Mouse (Mus musculus) ES-Bruce4 (cell line): ENCODE results near the gene Psmb10. TPM values are rescaled to one million over a fixed set of nuclear protein-coding genes. Genes with fewer than 3 reads are reported as not detected.

Experiments
- H3K27ac ChIP-seq: 2 replicates; pipeline ENCODE4 v1.5.1; 2012; ENCODE audit warnings: low read length, inconsistent platforms; ENCODE audit not compliant: insufficient read depth
- H3K27me3 ChIP-seq: 2 replicates; pipeline ENCODE4 v1.6.1; 2012; ENCODE audit warnings: mild to moderate bottlenecking, low read length, inconsistent platforms; ENCODE audit not compliant: control insufficient read depth, poor library complexity, insufficient read depth, severe bottlenecking
- H3K36me3 ChIP-seq: 2 replicates; pipeline ENCODE4 v1.6.1; 2012; ENCODE audit warnings: inconsistent platforms, mild to moderate bottlenecking, low read length, moderate library complexity; ENCODE audit not compliant: control insufficient read depth, poor library complexity, insufficient read depth, severe bottlenecking
- H3K4me1 ChIP-seq: one replicate; pipeline ENCODE4 v1.8.1; 2011; ENCODE audit warnings: low read length; ENCODE audit not compliant: control insufficient read depth, insufficient read depth
- H3K4me3 ChIP-seq: 2 replicates; pipeline ENCODE4 v1.5.1; 2011; ENCODE audit warnings: low read depth, mild to moderate bottlenecking, low read length
- H3K9ac ChIP-seq: 2 replicates; pipeline ENCODE4 v1.6.1; 2012; ENCODE audit warnings: low read depth, mild to moderate bottlenecking, inconsistent platforms; ENCODE audit not compliant: poor library complexity, severe bottlenecking
- H3K9me3 ChIP-seq: replicated peaks from 2 replicates; pipeline ENCODE4 v1.6.1; 2012; ENCODE audit warnings: mild to moderate bottlenecking, low read length, inconsistent platforms; ENCODE audit not compliant: control insufficient read depth, poor library complexity, insufficient read depth, severe bottlenecking
- CTCF ChIP-seq: IDR thresholded peaks from one replicate; pipeline ENCODE4 v1.8.1; 2011; ENCODE audit warnings: low read depth, low read length
- EP300 ChIP-seq: IDR thresholded peaks from 2 replicates; pipeline ENCODE4 v1.6.1; 2011; ENCODE audit warnings: low read depth, low read length; ENCODE audit not compliant: insufficient read depth
- POLR2A ChIP-seq: IDR thresholded peaks from one replicate; pipeline ENCODE4 v1.8.1; 2011; ENCODE audit warnings: low read length; ENCODE audit not compliant: insufficient read depth
- polyA plus RNA-seq: library from polyadenylated mRNA; stranded (reverse); fragments of >200 nt; gene quantifications from 2 replicates; pipeline ENCODE4 v1.2.4, GENCODE M21; 2011; ENCODE audit warnings: low read depth; ENCODE audit not compliant: missing spikeins, insufficient read depth, insufficient read length

Psmb10 gene
- polyA plus RNA-seq, 1 experiment, result 46.1 TPM

DNA sequence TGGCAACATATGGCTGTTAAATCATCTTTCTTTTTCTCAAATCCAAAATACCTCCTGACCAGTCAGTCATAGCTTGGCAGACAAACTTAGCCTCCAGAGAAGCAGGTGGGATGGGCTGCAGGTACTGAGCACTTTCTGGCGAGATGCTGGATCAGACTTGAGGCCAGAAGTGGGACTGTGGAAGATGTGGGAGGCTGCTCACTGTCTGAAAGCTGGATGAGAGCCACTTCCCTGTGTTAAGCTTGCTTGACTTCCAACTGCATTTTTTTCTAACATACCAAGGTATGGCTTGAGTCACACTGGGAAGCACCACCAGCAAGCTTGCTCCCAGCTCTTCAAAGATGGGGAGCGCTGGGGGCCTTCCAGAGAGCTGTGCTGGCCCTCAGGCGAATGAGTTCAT is 13.1 kb downstream of the Psmb10 start:
- no peak overlapping the region for H3K9ac ChIP-seq
- H3K36me3 ChIP-seq, result no peaks in the 10 kb centered on the region; the same call in 1 of the 2 replicates
- H3K27ac ChIP-seq, result no peak overlapping the region
- TF ChIP-seq POLR2A (no peak), EP300 (no peak), CTCF (no peak)
- no peaks in the 10 kb centered on the region for H3K9me3 ChIP-seq
- H3K4me1 ChIP-seq, result no peaks in the 10 kb centered on the region
- H3K4me3 ChIP-seq, result no peak overlapping the region
- H3K27me3 ChIP-seq, result no peaks in the 10 kb centered on the region

DNA sequence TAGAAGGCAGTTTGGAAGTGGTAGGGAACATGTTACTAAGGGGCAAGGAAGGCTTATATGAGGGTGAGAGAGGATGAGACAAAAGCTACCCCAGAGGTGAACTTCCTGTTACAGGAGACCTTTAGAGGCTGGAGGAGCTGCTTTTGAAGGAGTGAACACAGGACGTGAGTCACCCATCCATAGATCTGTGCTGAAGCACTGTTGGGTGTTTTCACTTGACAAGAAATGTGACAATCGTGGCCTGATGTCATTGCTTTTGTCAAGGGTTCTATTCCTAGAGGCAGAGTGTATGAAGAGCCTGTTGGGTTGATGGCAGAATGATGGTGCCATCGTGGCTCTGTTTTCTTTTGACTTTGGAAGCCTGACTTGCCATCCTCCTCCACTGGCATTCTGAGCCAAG is 18.9 kb downstream of the Psmb10 start:
- Histone ChIP-seq H3K9me3 (no peaks in the 10 kb centered on the region), H3K4me1 (no peaks in the 10 kb centered on the region), H3K9ac (no peak overlapping the region), H3K4me3 (no peak overlapping the region), H3K36me3 (peaks cover 12% of the 10 kb centered on the region), H3K27ac (no peak overlapping the region), H3K27me3 (no peaks in the 10 kb centered on the region)
- no peak for TF ChIP-seq EP300
- no peak for TF ChIP-seq CTCF
- no peak for TF ChIP-seq POLR2A

DNA sequence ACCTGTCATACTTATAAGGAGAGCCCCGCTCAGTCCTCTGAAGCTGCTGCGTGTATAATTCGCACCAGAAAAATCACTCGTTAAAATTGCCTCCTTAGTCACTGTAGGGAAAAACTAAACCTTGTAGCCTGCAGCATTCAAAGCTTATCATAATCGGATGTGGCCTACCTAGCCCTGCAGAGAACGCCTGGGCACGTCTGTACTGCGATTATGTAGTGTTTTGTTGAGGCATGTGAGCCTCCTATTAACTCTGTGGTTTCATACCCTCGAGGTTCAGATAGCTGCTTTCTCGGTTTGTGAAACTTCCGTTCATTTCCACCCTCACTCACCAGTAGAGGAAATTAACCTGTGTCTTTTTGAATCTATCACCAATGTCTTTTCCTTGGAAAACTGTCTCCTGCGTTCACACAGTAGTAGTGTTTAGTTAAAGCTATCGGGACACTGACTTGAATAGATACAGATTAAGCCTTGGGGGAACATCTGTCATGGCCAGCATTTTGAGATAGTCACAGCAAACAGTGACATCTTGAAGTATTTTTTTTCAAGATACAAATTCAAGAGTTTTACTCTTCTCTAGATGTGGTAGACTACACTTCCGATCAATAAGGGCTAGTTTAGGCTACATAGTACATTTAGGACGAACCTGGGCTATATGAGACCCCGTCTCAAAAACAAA is 37.2 kb downstream of the Psmb10 start:
- no peak overlapping the region for H3K27ac ChIP-seq
- H3K4me1 ChIP-seq, result no peaks in the 10 kb centered on the region
- no peak for TF ChIP-seq CTCF
- TF ChIP-seq EP300, result no peak
- no peak for TF ChIP-seq POLR2A
- peaks cover 3% of the 10 kb centered on the region; the same call in 1 of the 2 replicates for H3K36me3 ChIP-seq
- H3K9ac ChIP-seq, result peak overlapping the region; percentile 92
- H3K27me3 ChIP-seq, result no peaks in the 10 kb centered on the region
- H3K4me3 ChIP-seq, result peak overlapping the region; percentile 82
- H3K9me3 ChIP-seq, result no peaks in the 10 kb centered on the region

- no peaks in the 10 kb centered on the region for H3K9me3 ChIP-seq
- no peak within 1 kb of the TSS for H3K27ac ChIP-seq
- H3K27me3 ChIP-seq, result no peaks in the 10 kb centered on the region
- peak within 1 kb of the TSS; percentile 82 for H3K4me3 ChIP-seq
- no peak for TF ChIP-seq EP300
- H3K4me1 ChIP-seq, result no peaks in the 10 kb centered on the region
- H3K9ac ChIP-seq, result peak within 1 kb of the TSS; percentile 92
- peaks cover 2% of the 10 kb centered on the region; the same call in 1 of the 2 replicates for H3K36me3 ChIP-seq
These were observed 37.9 kb downstream of the Psmb10 start, which contains the start of gene Pskh1 for GRCm38 (mm10) chr8:105900180-105900940. Pskh1 (plus strand) TSS chr8:105900441.

GRCm38 (mm10) chr8:105897801-105898480 is 40.3 kb downstream of the Psmb10 start:
- H3K9me3 ChIP-seq, result no peaks in the 10 kb centered on the region
- H3K4me3 ChIP-seq, result no peak overlapping the region
- no peak overlapping the region for H3K9ac ChIP-seq
- no peak overlapping the region for H3K27ac ChIP-seq
- H3K4me1 ChIP-seq, result no peaks in the 10 kb centered on the region
- no peak for TF ChIP-seq POLR2A
- no peak for TF ChIP-seq CTCF
- TF ChIP-seq EP300, result no peak
- H3K36me3 ChIP-seq, result no peaks in the 10 kb centered on the region
- H3K27me3 ChIP-seq, result no peaks in the 10 kb centered on the region

- peaks cover 30% of the 10 kb centered on the region for H3K36me3 ChIP-seq
- H3K27ac ChIP-seq, result no peak within 1 kb of the TSS
- no peaks in the 10 kb centered on the region for H3K27me3 ChIP-seq
- 0 out of 2 replicates have a peak within 1 kb of the TSS, but pooled peaks have one; percentile 11 for H3K9ac ChIP-seq
- H3K9me3 ChIP-seq, result no peaks in the 10 kb centered on the region
- TF ChIP-seq POLR2A, result no peak
- TF ChIP-seq EP300, result no peak
- no peak for TF ChIP-seq CTCF
- H3K4me3 ChIP-seq, result 0 out of 2 replicates have a peak within 1 kb of the TSS, but pooled peaks have one; percentile 1
- H3K4me1 ChIP-seq, result no peaks in the 10 kb centered on the region
These were observed 44.9 kb downstream of the Psmb10 start, which contains the start of gene Nrn1l for GRCm38 (mm10) chr8:105893339-105893738. Nrn1l (plus strand) TSS chr8:105893567.
